Mouse (Mus musculus): ENCODE results near the gene Asb1. TPM values are rescaled to one million over a fixed set of nuclear protein-coding genes. Genes with fewer than 3 reads are reported as not detected.

Asb1 gene
- total RNA-seq, 2 experiments from 2014 or later = 3.7 to 11.7 TPM

DNA sequence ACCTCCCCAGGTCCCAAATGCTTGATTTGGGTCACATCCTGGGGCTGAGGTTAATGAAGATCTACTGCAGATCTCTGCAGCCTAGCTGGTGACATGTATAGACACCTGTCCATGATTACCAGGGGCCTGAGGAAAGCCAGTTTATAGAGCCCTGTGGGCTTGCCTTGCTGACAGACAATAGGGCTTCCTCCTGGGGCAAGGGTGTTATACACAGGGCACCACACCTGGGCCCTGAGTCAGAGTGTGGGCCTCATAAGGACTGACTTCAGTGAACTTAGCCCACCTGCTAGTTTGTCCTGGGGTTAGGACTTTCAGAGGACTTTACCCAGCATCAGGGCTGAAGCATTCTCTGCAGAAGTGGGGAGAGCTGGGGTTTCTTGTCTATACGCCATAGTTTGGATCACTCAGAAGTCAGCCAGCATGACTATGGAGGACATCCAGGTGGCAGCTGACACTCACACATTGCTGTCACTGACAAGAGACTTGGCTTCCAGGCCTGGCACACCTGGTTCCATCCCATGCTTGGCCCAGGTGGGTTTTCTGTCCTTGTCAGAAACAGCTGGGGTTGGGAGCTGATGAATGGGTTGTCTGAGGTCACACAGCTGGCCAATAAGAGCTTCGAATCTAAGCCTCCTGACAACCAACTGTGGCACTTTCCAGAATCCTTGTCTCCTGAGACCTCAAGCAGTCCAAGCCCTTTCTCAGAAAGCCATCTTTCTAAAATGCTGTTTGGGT is 61.2 kb downstream of the Asb1 start:
- ATAC-seq (ENCODE audit: poor library complexity, severe bottlenecking) = no peak

GRCm38 (mm10) chr1:91605632-91606031 is 65.3 kb downstream of the Asb1 start:
- no peak for ATAC-seq (ENCODE audit: poor library complexity, severe bottlenecking)

DNA sequence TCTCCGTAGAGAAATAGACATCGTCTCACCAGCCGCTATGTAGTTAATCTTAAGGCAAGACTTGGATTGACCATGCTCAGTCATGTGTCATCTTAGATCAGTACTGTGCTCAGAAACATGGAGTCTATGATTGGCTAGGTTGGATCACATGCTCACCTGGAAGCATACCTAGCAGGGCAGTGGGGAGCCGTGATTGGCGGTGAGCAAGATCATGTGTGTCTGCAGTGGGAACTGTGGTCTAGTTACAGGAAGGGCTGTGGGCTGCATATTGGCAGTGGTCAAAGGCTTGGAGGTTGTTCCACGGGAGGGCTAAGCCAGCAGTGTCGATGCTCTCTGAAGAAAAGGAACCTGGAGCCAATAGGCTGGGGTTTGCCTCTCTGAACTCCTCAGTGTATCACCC is 66.4 kb downstream of the Asb1 start:
- ATAC-seq (ENCODE audit: poor library complexity, severe bottlenecking) = no peak

- no peak for ATAC-seq (ENCODE audit: poor library complexity, severe bottlenecking)
Observed at GRCm38 (mm10) chr1:91607141-91607540, 66.8 kb downstream of the Asb1 start.

Other genes starting within 250 kb of the Asb1 start
- 10.9 and 12.9 TPM in 2 replicates for gene Scly, start 242.2 kb upstream of the Asb1 start, total RNA-seq (2015)
- gene Scly, start 242.2 kb upstream of the Asb1 start, total RNA-seq (2017) = 15.3 and 16.8 TPM in 2 replicates
- gene Espnl, start 218.5 kb upstream of the Asb1 start, total RNA-seq (2015) = not detected in 2 replicates
- gene Espnl, start 218.5 kb upstream of the Asb1 start, total RNA-seq (2017) = not detected in 2 replicates
- gene Klhl30, start 189.5 kb upstream of the Asb1 start, total RNA-seq (2015) = not detected in 2 replicates
- gene Klhl30, start 189.5 kb upstream of the Asb1 start, total RNA-seq (2017) = 0.11 TPM in 1 of 2 replicates, not detected in the other
- gene Erfe, start 174.1 kb upstream of the Asb1 start, total RNA-seq (2015) = 0.07 TPM in 1 of 2 replicates, not detected in the other
- not detected in 2 replicates for gene Erfe, start 174.1 kb upstream of the Asb1 start, total RNA-seq (2017)
- gene Ilkap, start 141.7 kb upstream of the Asb1 start, total RNA-seq (2015) = 67.5 and 71.0 TPM in 2 replicates
- 90.9 and 102 TPM in 2 replicates for gene Ilkap, start 141.7 kb upstream of the Asb1 start, total RNA-seq (2017)
- 31.4 and 37.5 TPM in 2 replicates for gene Hes6, start 126.5 kb upstream of the Asb1 start, total RNA-seq (2015)
- gene Hes6, start 126.5 kb upstream of the Asb1 start, total RNA-seq (2017) = 29.1 and 30.8 TPM in 2 replicates
- gene Per2, start 81.2 kb upstream of the Asb1 start, total RNA-seq (2015) = 1.9 and 3.0 TPM in 2 replicates
- gene Per2, start 81.2 kb upstream of the Asb1 start, total RNA-seq (2017) = 1.9 and 2.0 TPM in 2 replicates
- 1.8 and 2.5 TPM in 2 replicates for gene Traf3ip1, start 45.9 kb upstream of the Asb1 start, total RNA-seq (2015)
- 2.4 and 2.9 TPM in 2 replicates for gene Traf3ip1, start 45.9 kb upstream of the Asb1 start, total RNA-seq (2017)

All from megakaryocyte, adult 5-6 weeks (primary cell).